Mouse (Mus musculus) hindbrain, embryonic 14.5 days (tissue): ENCODE results near the gene Tmsb15l. TPM values are rescaled to one million over a fixed set of nuclear protein-coding genes. Genes with fewer than 3 reads are reported as not detected.

Source experiments
- ATAC-seq: fragments of 200-750 bp; cut with Nextera tagmentation; 2 replicates; pipeline ENCODE4 v1.8.0; 2017; ENCODE audit warnings: moderate number of reproducible peaks, mild to moderate bottlenecking, moderate TSS enrichment, moderate library complexity; ENCODE audit not compliant: low FRiP score
- DNase-seq: peaks from one replicate; pipeline ENCODE4 v3.0.0-alpha.2; 2015; ENCODE audit warnings: low spot score
- H3K27ac ChIP-seq: fragments of 300-500 bp; sonication (generic); 2 replicates; pipeline ENCODE4 v1.5.1; 2014; ENCODE audit warnings: mild to moderate bottlenecking, moderate library complexity
- H3K27me3 ChIP-seq: fragments of 300-500 bp; sonication (generic); 2 replicates; pipeline ENCODE4 v1.6.1; 2014; ENCODE audit warnings: mild to moderate bottlenecking, low read length, mixed read lengths; ENCODE audit not compliant: control insufficient read depth, insufficient read depth
- H3K36me3 ChIP-seq: fragments of 300-500 bp; sonication (generic); replicated peaks from 2 replicates; pipeline ENCODE4 v1.6.1; 2014; ENCODE audit not compliant: control insufficient read depth, insufficient read depth
- H3K4me1 ChIP-seq: fragments of 300-500 bp; sonication (generic); replicated peaks from 2 replicates; pipeline ENCODE4 v1.6.1; 2014; ENCODE audit warnings: antibody characterized with exemption, low read length, mixed read lengths; ENCODE audit not compliant: control insufficient read depth, insufficient read depth
- H3K4me2 ChIP-seq: fragments of 300-500 bp; sonication (generic); replicated peaks from 2 replicates; pipeline ENCODE4 v1.6.1; 2014; ENCODE audit warnings: mild to moderate bottlenecking, moderate library complexity
- H3K4me3 ChIP-seq: fragments of 300-500 bp; sonication (generic); replicated peaks from 2 replicates; pipeline ENCODE4 v1.5.1; 2014; ENCODE audit warnings: mild to moderate bottlenecking, low read length
- H3K9ac ChIP-seq: fragments of 300-500 bp; sonication (generic); 2 replicates; pipeline ENCODE4 v1.6.1; 2014
- H3K9me3 ChIP-seq: fragments of 300-500 bp; sonication (generic); 2 replicates; pipeline ENCODE4 v1.6.1; 2016; ENCODE audit warnings: low read length; ENCODE audit not compliant: control insufficient read depth
- WGBS: fragments of 180-500 bp; shearing (Covaris S2); extraction: QIAGEN DNeasy Blood & Tissue Kit; methylation state at CpG from one replicate; pipeline ENCODE4 v1.1.7; 2014; 5-methylcytosine and 5-hydroxymethylcytosine counted together
- polyA plus RNA-seq: library from polyadenylated mRNA; unstranded; fragments of >200 nt; fragmentation: Nextera tagmentation; extraction: Ambion mirVana; gene quantifications from 2 replicates; pipeline ENCODE4 v1.2.1, GENCODE M21; 2014

Tmsb15l gene
- polyA plus RNA-seq, result 8.8 and 9.5 TPM in 2 replicates

GRCm38 (mm10) chrX:136976424-136977084 lies at the start of gene Tmsb15l, which contains the start of gene Tmsb15b1:
Tmsb15l (minus strand) TSS chrX:136976869.
Tmsb15b1 (minus strand) TSS chrX:136976874.
- peak; percentile 100 for ATAC-seq
- H3K4me2 ChIP-seq, result peak within 1 kb of the TSS; percentile 56
- H3K9ac ChIP-seq, result peak within 1 kb of the TSS; percentile 53
- WGBS, result 30% methylated on average over 15 of the region's 15 CpGs
- no peaks in the 10 kb centered on the region for H3K27me3 ChIP-seq
- no peaks in the 10 kb centered on the region for H3K9me3 ChIP-seq
- peak within 1 kb of the TSS; percentile 41 for H3K4me3 ChIP-seq
- DNase-seq, result peak; percentile 73
- H3K4me1 ChIP-seq, result no peaks in the 10 kb centered on the region
- no peak within 1 kb of the TSS for H3K27ac ChIP-seq
- H3K36me3 ChIP-seq, result no peaks in the 10 kb centered on the region

GRCm38 (mm10) chrX:137019310-137019709 lies 42.6 kb upstream of the Tmsb15l start:
- WGBS, result 33% methylated on average over 1 of the region's 1 CpGs
- H3K27ac ChIP-seq, result no peak overlapping the region
- peaks cover 6% of the 10 kb centered on the region; the same call in 1 of the 2 replicates for H3K36me3 ChIP-seq
- H3K9me3 ChIP-seq, result no peaks in the 10 kb centered on the region
- no peak overlapping the region for H3K9ac ChIP-seq
- DNase-seq (peak; percentile 78), ATAC-seq (no peak)
- H3K4me1 ChIP-seq, result no peaks in the 10 kb centered on the region
- H3K4me2 ChIP-seq, result no peak overlapping the region
- H3K27me3 ChIP-seq, result no peaks in the 10 kb centered on the region
- H3K4me3 ChIP-seq, result no peak overlapping the region

- WGBS, result 81% methylated on average over 1 of the region's 1 CpGs
- no peaks in the 10 kb centered on the region for H3K9me3 ChIP-seq
- H3K4me2 ChIP-seq, result no peak overlapping the region
- H3K4me1 ChIP-seq, result no peaks in the 10 kb centered on the region
- H3K4me3 ChIP-seq, result no peak overlapping the region
- H3K36me3 ChIP-seq, result no peaks in the 10 kb centered on the region
- H3K9ac ChIP-seq, result no peak overlapping the region
- H3K27me3 ChIP-seq, result no peaks in the 10 kb centered on the region
- DNase-seq (no peak), ATAC-seq (no peak)
- no peak overlapping the region for H3K27ac ChIP-seq
These were observed 41.0 kb upstream of the Tmsb15l start for GRCm38 (mm10) chrX:137017668-137018067.

GRCm38 (mm10) chrX:137015099-137015709 lies 38.5 kb upstream of the Tmsb15l start:
- Histone ChIP-seq H3K9me3 (no peaks in the 10 kb centered on the region), H3K4me1 (no peaks in the 10 kb centered on the region), H3K4me2 (no peak overlapping the region), H3K4me3 (no peak overlapping the region), H3K27me3 (no peaks in the 10 kb centered on the region), H3K27ac (no peak overlapping the region), H3K9ac (no peak overlapping the region), H3K36me3 (peaks cover 4% of the 10 kb centered on the region; the same call in 1 of the 2 replicates)
- ATAC-seq (peak; percentile 75), DNase-seq (peak; percentile 83)
- whole genome bisulfite sequencing, result 53% methylated on average over 6 of the region's 6 CpGs

GRCm38 (mm10) chrX:136996256-136996655 lies 19.6 kb upstream of the Tmsb15l start:
- ATAC-seq (no peak), DNase-seq (no peak)
- H3K27me3 ChIP-seq, result no peaks in the 10 kb centered on the region; the same call in 1 of the 2 replicates
- no peaks in the 10 kb centered on the region; the same call in 1 of the 2 replicates for H3K36me3 ChIP-seq
- H3K4me3 ChIP-seq, result no peak overlapping the region
- H3K27ac ChIP-seq, result no peak overlapping the region
- H3K4me2 ChIP-seq, result no peak overlapping the region
- 87% methylated on average over 2 of the region's 2 CpGs for WGBS
- H3K9me3 ChIP-seq, result no peaks in the 10 kb centered on the region
- H3K9ac ChIP-seq, result no peak overlapping the region
- H3K4me1 ChIP-seq, result peaks cover 14% of the 10 kb centered on the region

- no peak for DNase-seq
- H3K4me1 ChIP-seq, result peaks cover 14% of the 10 kb centered on the region
- ATAC-seq, result no peak
- peak overlapping the region; percentile 94 for H3K27ac ChIP-seq
- no peaks in the 10 kb centered on the region for H3K9me3 ChIP-seq
- H3K4me2 ChIP-seq, result peak overlapping the region; percentile 64
- no peaks in the 10 kb centered on the region; the same call in 1 of the 2 replicates for H3K27me3 ChIP-seq
- WGBS, result 29% methylated on average over 12 of the region's 14 CpGs
- H3K9ac ChIP-seq, result peak overlapping the region; percentile 76
- peak overlapping the region; percentile 52 for H3K4me3 ChIP-seq
- H3K36me3 ChIP-seq, result no peaks in the 10 kb centered on the region; the same call in 1 of the 2 replicates
These were observed 17.0 kb upstream of the Tmsb15l start for GRCm38 (mm10) chrX:136993641-136994040.

GRCm38 (mm10) chrX:136992978-136993547 lies 16.4 kb upstream of the Tmsb15l start, which contains the start of gene Zcchc18:
Zcchc18 (plus strand) TSS chrX:136993155.
- Histone ChIP-seq H3K9me3 (no peaks in the 10 kb centered on the region), H3K27ac (peak within 1 kb of the TSS; percentile 94), H3K4me3 (peak within 1 kb of the TSS; percentile 52), H3K4me2 (peak within 1 kb of the TSS; percentile 64), H3K36me3 (no peaks in the 10 kb centered on the region; the same call in 1 of the 2 replicates), H3K9ac (peak within 1 kb of the TSS; percentile 76), H3K4me1 (peaks cover 14% of the 10 kb centered on the region), H3K27me3 (no peaks in the 10 kb centered on the region; the same call in 1 of the 2 replicates)
- ATAC-seq (peak; percentile 98), DNase-seq (peak; percentile 77)
- WGBS, result 18% methylated on average over 26 of the region's 26 CpGs

GRCm38 (mm10) chrX:136992191-136992965 lies 15.7 kb upstream of the Tmsb15l start:
- 19% methylated on average over 19 of the region's 19 CpGs for WGBS
- peak overlapping the region; percentile 76 for H3K9ac ChIP-seq
- peak; percentile 58 for ATAC-seq

More at GRCm38 (mm10) chrX:136992191-136992965, 15.7 kb upstream of the Tmsb15l start:
- Histone ChIP-seq H3K4me1 (peaks cover 14% of the 10 kb centered on the region), H3K36me3 (no peaks in the 10 kb centered on the region; the same call in 1 of the 2 replicates), H3K4me3 (peak overlapping the region; percentile 52), H3K4me2 (peak overlapping the region; percentile 64), H3K27ac (peak overlapping the region; percentile 94), H3K9me3 (no peaks in the 10 kb centered on the region), H3K27me3 (no peaks in the 10 kb centered on the region; the same call in 1 of the 2 replicates)
- DNase-seq, result no peak
